Mouse (Mus musculus): ENCODE results near the gene Gna11.

Gene Gna11

GRCm38 (mm10) chr10:81485060-81485449, 59.9 kb downstream of the Gna11 start:
- no peak for DNase-seq (ENCODE audit: low read depth)

DNA sequence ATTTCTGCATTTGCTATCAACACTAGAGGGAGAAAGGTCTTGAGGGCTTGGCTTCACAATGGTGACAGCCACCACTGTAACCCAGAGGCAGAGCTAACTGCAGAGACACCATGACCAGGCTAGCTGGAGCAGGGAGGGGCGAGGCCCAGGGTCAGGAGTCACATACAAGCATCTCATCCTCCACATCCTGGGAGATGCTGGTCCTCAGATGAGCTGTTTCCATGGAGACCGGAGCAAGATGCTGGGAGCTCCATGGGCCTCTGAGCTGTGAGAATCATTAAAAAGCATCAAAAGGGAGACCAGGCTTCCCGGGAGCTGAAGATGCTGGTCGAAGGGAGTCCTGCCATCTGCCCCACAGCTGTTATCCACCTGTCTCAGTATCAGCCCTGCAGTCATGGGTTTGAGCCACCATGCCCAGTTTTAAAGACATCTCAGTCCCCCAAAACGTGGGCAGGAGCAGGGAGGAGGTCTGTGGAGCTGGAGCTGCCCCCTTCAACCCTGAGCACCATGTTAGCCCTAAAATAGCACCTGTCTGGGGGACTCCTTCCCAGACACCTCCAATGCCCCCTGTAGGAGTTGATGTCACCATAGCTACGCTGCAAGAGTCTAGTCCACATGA, 60.4 kb downstream of the Gna11 start:
- DNase-seq (ENCODE audit: low read depth), result no peak

DNA sequence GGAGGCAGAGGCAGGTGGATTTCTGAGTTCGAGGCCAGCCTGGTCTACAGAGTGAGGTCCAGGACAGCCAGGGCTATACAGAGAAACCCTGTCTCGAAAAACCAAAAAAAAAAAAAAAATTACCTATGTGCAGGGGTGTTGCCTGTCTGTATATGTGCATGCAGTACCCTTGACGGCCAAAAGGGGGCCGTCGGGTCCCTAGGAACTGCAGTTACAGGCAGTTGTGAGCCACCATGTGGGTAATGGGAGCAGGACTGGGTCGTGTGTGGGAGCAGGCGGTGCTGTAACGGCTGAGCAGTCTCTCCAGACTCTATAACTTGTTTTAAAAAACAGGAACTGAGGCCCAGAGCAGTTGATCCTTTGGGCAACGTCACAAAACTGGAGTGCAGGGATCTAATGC, 61.0 kb downstream of the Gna11 start:
- no peak for DNase-seq (ENCODE audit: low read depth)

GRCm38 (mm10) chr10:81482533-81482889, 62.5 kb downstream of the Gna11 start, which contains the start of gene Celf5:
TSS of gene Celf5 (minus strand) at chr10:81482709.
- no peak for DNase-seq (ENCODE audit: low read depth)

GRCm38 (mm10) chr10:81481605-81482532, 63.1 kb downstream of the Gna11 start:
- no peak for DNase-seq (ENCODE audit: low read depth)
